Mouse (Mus musculus): ENCODE results near the gene Rbms1.

Gene Rbms1

DNA sequence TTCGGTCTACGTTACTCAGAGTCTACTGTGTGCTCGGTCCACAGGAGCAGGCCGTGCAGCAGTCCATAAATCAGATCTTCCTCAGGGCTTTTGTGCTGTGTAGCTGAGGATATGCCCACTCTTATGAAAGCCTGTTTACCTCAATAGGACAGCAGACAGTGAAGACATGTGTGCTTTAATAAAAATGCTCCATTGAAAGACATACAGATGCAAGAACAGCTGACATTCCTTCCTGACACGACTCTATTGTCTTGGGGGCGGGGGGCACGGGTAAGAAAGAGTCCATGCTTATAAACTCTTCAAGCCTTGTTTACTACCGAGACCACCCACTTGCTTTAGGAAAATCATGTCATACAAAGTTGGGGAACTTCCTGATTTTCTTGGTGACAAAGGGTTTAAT is 196.6 kb downstream of the Rbms1 start:
- no peak for DNase-seq (ENCODE audit: low spot score in 2 of 2)

DNA sequence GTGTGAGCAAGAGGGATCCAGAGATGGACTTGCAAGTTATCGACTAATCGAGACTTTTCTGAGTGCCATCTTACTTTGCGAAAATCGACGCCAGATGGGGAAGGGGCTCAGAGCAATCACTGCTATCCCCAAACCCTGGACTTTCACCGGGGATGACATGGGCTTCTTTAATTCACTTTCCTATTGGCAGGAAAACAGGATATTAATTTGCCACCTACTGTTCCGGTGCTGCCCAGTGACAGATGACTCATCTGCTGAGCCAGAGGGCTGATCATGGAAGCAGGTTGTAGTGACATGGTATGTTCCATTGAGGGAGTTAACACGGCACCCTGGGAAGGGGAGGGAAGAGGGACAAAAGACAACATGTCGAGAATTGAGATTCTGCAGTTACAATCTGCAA is 206.8 kb downstream of the Rbms1 start:
- DNase-seq (ENCODE audit: low spot score in 2 of 2) = no peak

DNA sequence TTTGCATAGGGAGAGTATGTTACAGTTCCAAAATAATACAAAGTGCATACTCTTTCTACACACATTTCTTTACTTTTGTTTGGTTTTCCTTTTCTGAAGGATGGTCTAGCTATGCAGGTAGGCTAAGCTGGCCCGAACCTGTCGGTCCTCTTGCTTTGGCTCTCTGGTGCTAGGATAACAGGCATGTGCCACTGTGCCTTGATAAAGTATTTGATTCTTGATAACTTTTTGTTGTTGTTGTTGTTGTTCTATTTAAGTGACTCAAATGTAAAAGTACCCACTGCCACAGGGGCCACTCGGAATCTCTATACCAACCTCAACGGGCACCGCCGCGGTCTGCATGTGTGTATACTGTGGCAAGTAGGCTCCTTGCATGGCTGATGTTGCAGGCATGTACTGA is 207.9 kb downstream of the Rbms1 start:
- DNase-seq (ENCODE audit: low spot score in 2 of 2) = no peak

DNA sequence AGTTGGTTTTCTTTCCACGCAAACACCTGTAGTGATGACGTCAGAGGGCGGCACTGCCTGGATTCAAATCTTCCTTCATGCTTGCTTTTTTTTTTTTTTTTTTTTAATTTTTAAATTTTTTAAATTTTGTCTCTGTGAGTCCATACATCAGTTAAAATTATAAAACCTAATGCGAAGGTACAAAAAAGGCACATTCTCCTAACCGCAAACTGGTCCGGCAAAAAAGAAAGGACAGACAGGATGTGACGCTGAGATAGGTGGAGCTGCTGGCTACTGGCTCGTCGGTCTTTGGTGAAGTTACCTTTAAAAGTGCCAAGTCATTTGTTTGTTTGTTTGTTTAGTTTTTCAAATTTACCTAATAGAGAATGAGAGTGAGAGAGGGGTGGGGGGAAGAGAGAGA is 211.7 kb downstream of the Rbms1 start:
- no peak for DNase-seq (ENCODE audit: low spot score in 2 of 2)

DNA sequence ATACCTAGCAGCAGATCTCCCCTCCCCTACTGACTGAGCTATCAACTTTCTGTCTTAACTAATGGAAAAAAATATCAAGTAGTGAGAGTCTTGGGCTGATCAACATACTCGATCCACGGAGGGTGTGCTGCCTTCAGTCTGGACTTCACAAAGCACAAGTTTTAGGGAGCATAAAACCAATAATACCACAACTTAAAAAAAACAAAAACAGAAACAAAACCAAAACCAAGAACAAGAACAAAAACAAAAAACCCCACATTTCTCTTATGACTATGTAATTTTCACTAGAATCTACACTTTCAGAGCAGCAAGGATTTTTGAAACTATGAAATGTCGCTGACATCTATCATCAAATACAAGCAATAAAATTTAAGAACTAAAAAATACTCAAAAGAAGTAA is 212.4 kb downstream of the Rbms1 start:
- DNase-seq (ENCODE audit: low spot score in 2 of 2) = no peak

DNA sequence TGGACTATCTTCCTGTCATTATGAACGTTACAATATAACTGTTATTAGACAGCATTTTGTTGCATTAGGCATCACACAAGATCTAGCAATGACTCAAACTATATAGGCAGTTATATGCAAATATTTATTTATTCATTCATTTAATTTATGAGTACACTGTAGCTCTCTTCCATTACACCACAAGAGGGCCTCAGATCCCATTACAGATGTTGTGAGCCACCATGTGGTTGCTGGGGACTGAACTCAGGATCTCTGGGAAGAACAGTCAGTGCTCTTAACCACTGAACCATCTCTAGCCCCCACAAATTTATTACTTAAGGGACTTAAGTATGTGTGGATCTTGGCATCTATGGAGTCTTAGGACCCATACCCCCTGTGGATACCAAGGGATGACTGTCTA is 214.4 kb downstream of the Rbms1 start:
- no peak for DNase-seq (ENCODE audit: low spot score in 2 of 2)

DNA sequence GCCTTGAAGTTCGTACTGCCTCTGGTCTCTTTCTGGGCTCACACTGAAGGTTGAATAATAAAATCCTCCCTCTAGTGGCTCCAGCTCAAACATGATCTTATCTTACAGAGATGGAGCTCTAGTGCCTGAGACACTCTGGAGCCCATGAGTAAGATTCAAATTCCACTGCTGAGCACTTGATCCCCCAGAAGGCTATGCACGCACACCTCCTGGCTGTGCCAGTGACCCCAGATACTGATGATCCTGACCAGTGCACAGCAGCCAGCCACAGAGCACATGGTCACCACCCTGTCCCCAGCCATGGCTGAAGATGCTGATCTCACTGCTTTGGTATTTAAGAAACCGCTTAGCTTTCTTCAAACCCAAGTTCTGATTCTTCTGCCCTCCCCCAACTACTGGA is 215.4 kb downstream of the Rbms1 start:
- no peak for DNase-seq (ENCODE audit: low spot score in 2 of 2)

DNA sequence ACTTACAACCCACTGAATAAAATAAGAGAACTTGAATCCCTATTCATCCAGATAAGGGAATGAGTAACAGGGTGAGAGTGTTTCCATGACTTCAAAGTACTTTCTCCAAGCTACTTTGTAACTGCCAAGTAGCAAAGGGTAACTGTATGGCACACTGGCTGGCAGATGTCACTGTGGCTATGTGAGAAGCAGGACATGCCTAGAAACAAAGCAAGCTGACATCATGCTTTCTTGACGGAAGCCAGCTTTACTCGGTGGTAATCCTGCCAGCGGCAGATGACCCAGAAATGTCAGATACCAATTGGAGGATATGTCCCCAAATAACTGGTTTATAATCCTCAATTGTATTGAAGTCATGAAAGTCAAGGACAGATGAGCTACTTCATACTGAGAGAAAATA is 218.3 kb downstream of the Rbms1 start:
- no peak for DNase-seq (ENCODE audit: low spot score in 2 of 2)

DNA sequence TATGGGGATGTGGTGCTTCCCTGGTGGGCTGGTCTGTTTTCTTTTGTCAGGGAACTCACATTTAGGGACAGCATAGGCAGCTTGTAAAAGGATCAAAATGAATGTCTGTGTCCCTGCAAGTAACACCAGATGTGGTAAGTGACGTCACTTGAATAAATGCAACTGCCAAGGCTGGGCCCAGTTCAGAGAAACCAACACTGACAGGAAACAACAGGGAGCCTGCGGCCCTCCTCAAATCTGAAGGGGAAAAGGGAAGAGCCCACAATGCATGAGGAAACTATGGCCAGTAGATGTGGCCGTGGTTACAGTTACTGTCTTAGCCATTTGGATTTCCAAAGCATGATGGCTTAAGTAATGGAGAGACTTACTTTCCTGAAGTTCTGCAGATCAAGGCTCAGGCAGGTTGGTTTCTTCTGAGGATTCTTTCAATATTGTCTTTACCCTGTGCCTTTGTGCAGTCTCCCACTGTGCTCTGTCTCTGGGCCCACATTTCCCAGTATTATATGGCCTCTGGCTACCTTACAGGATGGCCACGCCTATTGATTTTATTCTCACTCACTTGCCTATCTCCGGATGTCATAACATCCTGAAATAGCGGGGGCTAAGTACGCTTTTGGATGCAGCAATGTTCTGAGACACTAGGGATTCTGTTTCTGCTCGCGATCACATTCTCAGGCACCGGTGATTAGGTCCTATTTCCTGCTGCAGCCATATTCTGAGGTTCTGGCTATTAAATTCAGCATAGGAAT is 223.4 kb downstream of the Rbms1 start:
- no peak for DNase-seq (ENCODE audit: low spot score in 2 of 2)

DNA sequence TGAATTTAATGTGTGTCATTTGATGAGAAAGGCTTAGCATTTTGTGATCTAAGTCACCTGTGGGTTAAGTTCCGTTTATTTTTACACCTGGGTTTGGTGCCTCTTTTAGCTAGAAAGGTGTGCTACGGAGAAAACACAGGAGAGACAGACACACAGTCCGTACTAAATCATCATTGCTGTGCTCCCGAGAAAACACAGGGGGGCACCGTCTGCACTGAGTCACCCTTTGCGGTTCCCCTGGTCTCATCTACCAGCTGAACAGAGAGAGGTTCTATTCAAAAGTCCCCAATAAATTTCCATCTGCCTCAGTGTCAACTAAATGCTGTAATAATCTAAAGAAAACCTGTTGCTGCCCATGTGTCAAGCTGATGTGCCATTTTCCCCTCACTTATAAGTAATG is 232.1 kb downstream of the Rbms1 start:
- no peak for DNase-seq (ENCODE audit: low spot score in 2 of 2)

DNA sequence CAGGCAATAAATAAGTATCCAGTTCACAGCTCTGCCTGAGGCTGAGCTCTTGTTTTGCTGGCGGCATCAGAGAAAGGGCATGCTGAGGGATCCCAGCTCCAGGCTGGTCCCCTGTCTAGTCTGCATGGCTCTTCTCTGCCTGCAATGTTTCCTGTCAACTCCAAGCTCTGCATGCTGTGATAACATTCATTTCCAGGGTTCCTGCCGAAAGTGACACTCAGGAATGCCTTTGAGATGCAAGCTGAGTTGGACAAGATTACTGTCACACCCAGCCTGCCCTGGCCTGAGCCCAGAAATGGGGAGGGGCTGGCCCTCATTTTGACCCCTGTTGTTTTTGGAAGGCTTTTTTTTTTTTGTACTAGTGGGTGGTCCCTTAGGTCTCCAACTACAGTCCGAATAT is 233.0 kb downstream of the Rbms1 start:
- DNase-seq (ENCODE audit: low spot score in 2 of 2) = no peak

DNA sequence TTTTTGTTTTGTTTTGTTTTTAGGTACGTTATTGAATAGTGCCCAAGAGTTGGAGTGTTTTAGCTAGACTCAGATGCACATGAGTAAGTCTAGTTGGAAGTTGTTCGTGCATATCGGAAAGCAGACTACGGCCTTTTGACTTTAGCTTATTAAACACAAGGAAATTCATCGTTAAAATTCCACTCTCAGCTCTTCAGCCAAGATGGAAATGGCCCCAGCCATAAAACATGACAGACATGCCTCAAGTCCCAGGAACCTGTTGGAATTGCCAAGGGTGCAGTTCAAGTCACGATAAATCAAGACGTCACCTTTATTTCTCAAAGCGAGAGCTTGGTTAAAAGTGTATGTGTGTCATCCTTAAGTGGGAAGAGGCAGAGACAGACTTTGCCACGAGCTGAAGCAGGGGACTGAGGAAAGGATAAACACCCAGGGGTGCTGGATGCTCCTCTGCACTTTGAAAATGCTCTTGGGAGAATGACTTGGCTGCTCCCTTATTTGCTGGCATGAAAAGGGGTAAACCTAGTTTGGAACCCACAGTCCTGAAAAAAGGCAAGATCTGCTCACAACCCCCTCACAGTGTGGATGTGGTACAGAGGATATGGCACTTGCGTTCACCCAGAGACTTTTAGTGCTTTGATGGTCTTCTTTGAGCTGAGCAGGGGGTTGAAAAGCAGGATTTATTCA is 233.9 kb downstream of the Rbms1 start:
- no peak for DNase-seq (ENCODE audit: low spot score in 2 of 2)

DNA sequence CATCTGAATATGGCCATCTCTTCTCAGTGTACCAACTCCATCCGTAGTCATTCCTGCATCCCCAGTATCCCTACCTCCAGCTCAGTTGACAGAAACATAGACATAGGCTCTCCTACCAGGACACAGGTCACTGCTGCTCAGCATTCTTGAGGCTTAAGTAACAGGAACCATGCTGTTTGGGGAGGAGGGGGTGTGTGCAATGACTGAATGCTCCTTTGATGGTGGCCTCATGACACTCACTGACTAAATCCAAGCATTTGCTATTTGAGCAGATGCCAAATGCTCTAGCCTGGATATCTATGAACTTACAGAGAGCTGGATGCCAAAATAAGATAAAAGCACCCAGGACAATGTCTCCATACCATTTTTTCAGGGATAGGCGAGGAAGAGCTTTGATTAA is 238.3 kb downstream of the Rbms1 start:
- DNase-seq (ENCODE audit: low spot score in 2 of 2) = no peak

DNA sequence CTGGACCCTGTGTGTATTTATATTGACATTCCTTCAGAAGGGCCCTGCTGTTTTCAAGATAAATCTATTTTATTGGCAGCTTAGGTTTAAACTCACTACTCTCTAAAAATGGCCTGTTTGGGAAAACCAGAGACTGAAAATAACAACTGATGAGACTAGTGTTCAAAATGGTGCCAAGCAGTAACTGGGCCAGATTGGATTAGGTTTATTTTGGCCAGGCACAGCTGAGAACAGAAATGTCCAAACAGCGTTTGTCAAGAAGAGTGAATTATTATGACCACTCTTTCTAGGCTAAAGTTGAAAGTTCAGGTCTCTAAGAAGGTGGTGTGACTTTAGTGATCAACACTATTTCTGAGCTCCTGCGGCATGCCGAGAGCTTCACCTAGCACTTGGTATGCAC is 240.0 kb downstream of the Rbms1 start:
- DNase-seq (ENCODE audit: low spot score in 2 of 2) = no peak

DNA sequence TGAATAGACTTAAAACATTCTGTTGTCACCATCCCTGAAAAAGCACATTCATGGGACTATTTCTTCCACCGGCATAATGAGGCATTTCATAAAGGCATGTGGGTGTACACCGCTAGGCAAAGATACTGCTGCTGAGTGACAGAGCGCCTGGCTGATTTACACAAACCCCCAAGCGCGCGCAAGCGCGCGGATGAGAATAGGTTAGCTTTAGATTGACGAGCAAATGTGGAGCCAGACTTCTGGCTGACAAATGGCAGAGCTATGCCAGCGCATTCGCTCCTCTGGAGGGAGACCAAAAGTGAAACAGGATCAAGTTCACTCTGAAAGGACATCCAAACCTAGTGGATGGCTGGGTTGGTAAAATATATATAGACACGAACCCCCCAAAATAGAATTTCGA is 240.5 kb downstream of the Rbms1 start, which contains the start of gene Itgb6:
Itgb6 (minus strand) TSS at position 130 of the 400 bp plus-strand sequence.
- no peak for DNase-seq (ENCODE audit: low spot score in 2 of 2)

DNA sequence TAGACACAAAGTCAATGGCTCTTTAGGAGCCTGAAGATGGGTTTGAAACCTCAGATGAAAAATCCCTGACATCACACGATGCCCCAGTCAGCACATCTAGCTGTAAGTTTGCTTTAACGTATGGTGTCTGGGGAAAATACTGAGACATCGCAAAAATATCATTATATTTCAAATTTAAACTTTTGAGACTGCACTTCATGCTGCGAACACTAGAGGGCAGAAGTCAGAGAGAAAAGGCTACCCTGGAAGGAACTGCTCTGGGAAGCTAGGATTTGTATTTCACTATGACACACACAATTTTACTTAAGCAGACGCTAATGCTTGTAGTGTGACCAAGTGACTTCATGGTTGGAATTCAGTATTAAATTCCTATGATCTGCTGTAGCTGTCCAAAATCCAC is 242.1 kb downstream of the Rbms1 start:
- no peak for DNase-seq (ENCODE audit: low spot score in 2 of 2)

DNA sequence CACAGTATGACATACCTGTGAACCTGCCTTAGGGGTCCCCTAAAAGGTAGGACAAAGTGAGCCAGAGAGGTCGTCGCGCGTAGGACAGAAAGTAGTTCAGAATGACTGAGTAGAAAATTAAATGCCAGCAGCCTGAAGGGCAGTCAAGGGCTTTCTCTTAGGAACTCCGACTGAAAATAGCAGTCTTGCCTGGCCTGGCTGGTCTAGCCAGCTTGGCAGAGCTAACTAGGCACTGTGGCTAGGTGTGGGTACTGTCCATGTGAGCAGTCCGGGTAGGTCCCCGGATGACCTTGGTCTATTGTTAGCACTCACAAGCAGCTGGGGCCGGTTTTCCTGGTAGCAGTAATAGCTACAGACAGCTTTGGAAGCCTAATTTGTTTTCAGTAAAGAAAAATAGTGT is 242.8 kb downstream of the Rbms1 start:
- DNase-seq (ENCODE audit: low spot score in 2 of 2) = no peak

DNA sequence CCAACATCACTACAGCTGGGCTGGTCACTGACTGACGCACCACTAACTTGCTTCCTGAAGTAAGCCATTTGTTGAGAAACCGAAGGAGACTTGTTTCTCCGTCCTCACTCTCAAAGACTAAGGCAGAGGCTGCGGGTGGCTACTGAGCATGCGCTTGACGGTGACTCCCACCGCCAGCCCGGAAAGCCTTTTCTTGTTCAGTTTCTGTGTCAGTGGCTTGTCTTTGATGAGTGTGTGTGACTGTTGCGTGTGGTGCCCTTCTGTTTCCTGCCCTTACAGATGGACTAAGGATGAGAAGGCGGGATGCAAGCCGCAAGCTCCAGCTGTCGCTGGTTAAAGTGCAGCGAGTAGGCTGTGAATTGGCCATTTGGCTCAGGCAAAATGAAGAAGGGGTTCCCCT is 245.6 kb downstream of the Rbms1 start:
- DNase-seq (ENCODE audit: low spot score in 2 of 2) = peak; percentile 75 to 77

DNA sequence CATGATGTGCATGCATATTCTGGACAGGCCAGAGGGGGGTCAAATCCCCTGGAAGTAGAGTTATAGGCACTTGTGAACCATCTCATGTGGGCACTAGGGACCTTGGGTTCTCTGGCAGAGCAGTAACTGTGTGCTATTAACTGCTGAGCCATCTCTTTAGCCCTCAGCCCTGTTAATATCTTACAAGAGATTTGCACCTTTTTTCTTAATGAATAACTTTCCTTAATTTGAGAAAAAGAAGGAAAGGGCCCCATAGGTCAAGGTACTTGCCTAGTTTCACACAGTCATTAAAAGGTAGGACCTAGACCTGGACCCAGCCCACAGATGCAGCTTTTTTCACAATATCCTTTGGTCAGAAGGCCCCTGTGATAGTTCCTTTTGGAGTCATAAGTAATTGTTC is 246.4 kb downstream of the Rbms1 start:
- DNase-seq (ENCODE audit: low spot score in 2 of 2) = no peak

DNA sequence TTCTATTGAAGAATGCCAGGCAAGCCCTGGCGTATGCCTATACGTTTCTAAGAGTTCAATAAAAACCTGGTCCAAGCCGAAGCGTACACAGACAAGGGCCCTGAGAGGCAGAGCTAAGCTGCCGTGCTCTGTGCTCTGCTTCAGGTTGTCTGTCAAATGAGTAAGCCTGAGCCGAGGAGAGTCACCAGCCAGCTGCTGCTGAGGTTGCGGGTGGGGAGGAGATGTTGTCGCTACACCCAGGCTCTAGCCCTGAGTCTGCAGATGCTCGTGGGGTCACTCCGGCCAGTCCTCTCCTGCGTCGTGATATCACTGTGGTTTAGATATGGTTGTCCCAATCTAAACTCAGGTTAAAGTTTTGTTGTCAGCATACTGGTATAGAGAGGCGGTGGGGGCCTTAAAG is 247.2 kb downstream of the Rbms1 start:
- no peak for DNase-seq (ENCODE audit: low spot score in 2 of 2)

DNA sequence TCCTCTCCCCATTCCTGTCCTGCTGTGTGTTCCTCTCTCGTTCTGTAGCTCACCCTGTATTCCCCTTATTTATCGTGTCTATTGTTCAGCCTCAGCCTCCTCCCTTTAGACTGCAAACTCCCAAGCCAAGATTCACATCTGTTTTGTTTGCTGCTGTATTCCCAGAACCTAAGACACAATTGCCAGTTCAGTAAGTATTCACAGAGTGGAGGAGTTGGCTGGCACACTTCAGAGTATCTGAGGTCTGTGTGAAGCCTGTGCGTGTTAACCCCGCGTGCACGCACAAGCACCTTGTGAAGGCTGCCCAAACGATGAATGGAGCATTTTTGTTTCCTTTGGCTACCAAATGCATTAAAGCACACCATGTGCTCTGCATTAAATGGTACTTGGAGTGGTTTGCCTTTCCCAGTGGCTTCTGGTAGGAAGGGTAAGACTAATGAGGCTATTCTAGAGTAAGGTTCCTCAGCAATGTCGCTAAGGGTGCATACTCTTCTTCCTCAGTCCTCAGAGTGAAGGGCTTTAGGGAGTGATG is 248.0 kb downstream of the Rbms1 start:
- DNase-seq (ENCODE audit: low spot score in 2 of 2) = peak in 1 of 2 experiments; percentile 2

DNA sequence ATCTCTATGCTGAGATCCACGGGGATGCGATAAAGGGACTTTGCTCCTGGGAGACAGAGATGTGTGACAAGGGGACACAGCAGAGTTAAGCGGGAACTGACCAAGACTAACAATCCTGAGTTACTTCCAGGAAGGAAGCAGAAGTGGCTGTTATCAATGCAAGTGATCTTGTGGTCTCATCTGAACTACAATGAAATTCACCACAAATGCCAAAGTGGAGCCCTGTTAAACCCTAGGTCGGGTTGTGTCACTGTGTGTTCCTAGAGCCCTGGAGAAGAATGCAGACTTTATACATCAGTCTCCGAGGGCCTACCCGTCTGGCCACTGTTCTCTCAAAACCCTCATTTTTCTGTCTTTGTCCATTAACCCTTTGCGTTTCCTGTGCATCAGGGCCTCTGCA is 248.5 kb downstream of the Rbms1 start:
- DNase-seq (ENCODE audit: low spot score in 2 of 2) = no peak

DNA sequence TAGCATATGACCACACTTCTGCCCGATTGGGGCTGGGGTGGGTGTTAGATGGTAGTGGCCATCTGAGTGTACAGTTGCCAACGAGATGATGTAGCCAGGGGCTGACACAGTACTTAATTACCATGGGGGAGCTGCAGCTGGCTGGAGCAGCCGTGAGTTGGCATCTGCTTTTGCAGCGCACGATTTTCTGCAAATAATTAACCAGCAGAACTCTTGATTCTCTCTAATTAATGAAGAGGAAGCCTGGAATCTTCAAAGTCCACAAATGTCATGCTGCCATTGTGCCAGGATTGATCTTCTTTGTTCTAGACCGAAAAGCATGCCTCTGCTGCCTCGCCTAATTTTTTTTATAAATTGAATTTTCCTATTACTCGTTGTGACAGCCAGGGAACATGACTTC is 249.1 kb downstream of the Rbms1 start:
- DNase-seq (ENCODE audit: low spot score in 2 of 2) = no peak

Measured in thymus, postnatal 10 days (tissue).